ENCODE assay signal across 10 mouse cellular contexts in genomic region chr10:83069791-83070190, GRCm38 (mm10).
DNase-seq lines count a peak whose midpoint lies in the region; ATAC-seq and TF ChIP-seq lines count a peak whose summit lies in the region.
"Had no signal": no experiment of that assay in that cellular context is flagged by ENCODE, and none has a peak within 500 bp of the region (broad histone marks: within the 10 kb centered on the region; RNA-seq: fewer than 3 reads in every experiment).

No protein-coding gene starts in this region.

- H3K27me3 ChIP-seq in liver, adult 2 months (ENCODE audit: control insufficient read depth, insufficient read depth, low read length) = no peaks in the 10 kb centered on the region
- no peaks in the 10 kb centered on the region for H3K27me3 ChIP-seq in liver, embryonic 11.5 days (replicated peaks; ENCODE audit: control insufficient read depth, insufficient read depth, low read length)
- H3K27me3 ChIP-seq in limb, embryonic 10.5 days (ENCODE audit: low read depth, poor library complexity, severe bottlenecking) = no peaks in the 10 kb centered on the region
- H3K27me3 ChIP-seq in midbrain, embryonic 16.5 days (ENCODE audit: control insufficient read depth, insufficient read depth, low read depth, low read length) = no peaks in the 10 kb centered on the region

- H3K27ac ChIP-seq in liver, adult 2 months (replicated peaks; ENCODE audit: insufficient read depth, low read depth, low read length) = no peak overlapping the region
- H3K27ac ChIP-seq in liver, embryonic 11.5 days (ENCODE audit: low read depth, low read length) = no peak overlapping the region
- peak overlapping the region; percentile 56; the same call in 1 of the 2 replicates for H3K27ac ChIP-seq in limb, embryonic 10.5 days
- no peak overlapping the region for H3K27ac ChIP-seq in midbrain, embryonic 16.5 days (ENCODE audit: low read length)
- H3K27ac ChIP-seq: left cerebral cortex, adult 2 months had no signal

- H3K79me2 ChIP-seq in liver, adult 2 months (ENCODE audit: control insufficient read depth, insufficient read depth, low read length) = no peaks in the 10 kb centered on the region

- no peak overlapping the region for H3K9ac ChIP-seq in liver, adult 2 months (ENCODE audit: low read depth, low read length)
- H3K9ac ChIP-seq in liver, embryonic 11.5 days (ENCODE audit: low read depth, low read length) = no peak overlapping the region
- no peak overlapping the region for H3K9ac ChIP-seq in midbrain, embryonic 16.5 days (ENCODE audit: low read depth, low read length)

- H3K9me3 ChIP-seq in liver, embryonic 11.5 days (ENCODE audit: control insufficient read depth, low read length) = no peaks in the 10 kb centered on the region
- H3K9me3 ChIP-seq in limb, embryonic 10.5 days (replicated peaks) = no peaks in the 10 kb centered on the region
- H3K9me3 ChIP-seq in midbrain, embryonic 16.5 days (replicated peaks; ENCODE audit: control insufficient read depth, low read length, poor library complexity, severe bottlenecking) = no peaks in the 10 kb centered on the region

- 22% methylated on average over 5 of the region's 5 CpGs for WGBS in liver, adult 2 months
- 46% methylated on average over 5 of the region's 5 CpGs for WGBS in liver, embryonic 11.5 days
- WGBS in limb, embryonic 10.5 days = 4% methylated on average over 5 of the region's 5 CpGs
- 10% methylated on average over 5 of the region's 5 CpGs for WGBS in midbrain, embryonic 16.5 days

- no peak for TF ChIP-seq POLR2A in liver, adult 2 months (IDR thresholded peaks at IDR 0.05; ENCODE audit: extremely low read depth, insufficient read depth, low read length)

- no peaks in the 10 kb centered on the region for H3K36me3 ChIP-seq in liver, adult 2 months (ENCODE audit: control insufficient read depth, insufficient read depth, low read length)
- no peaks in the 10 kb centered on the region for H3K36me3 ChIP-seq in liver, embryonic 11.5 days (ENCODE audit: control insufficient read depth, insufficient read depth, low read length)
- H3K36me3 ChIP-seq in limb, embryonic 10.5 days = no peaks in the 10 kb centered on the region
- H3K36me3 ChIP-seq in midbrain, embryonic 16.5 days (ENCODE audit: control insufficient read depth, insufficient read depth, low read length) = no peaks in the 10 kb centered on the region

- no peak overlapping the region for H3K4me3 ChIP-seq in liver, adult 2 months (ENCODE audit: insufficient read depth, low read depth, low read length)
- no peak overlapping the region for H3K4me3 ChIP-seq in liver, embryonic 11.5 days (ENCODE audit: low read depth, low read length)
- no peak overlapping the region for H3K4me3 ChIP-seq in limb, embryonic 10.5 days
- H3K4me3 ChIP-seq in midbrain, embryonic 16.5 days (ENCODE audit: low read depth, low read length) = no peak overlapping the region
- H3K4me3 ChIP-seq: erythroblast, embryonic 14.5 days; left cerebral cortex, adult 2 months had no signal

- no peak for ATAC-seq in liver, embryonic 11.5 days (replicated peaks; ENCODE audit: low FRiP score)
- no peak for ATAC-seq in midbrain, embryonic 16.5 days

- H3K4me1 ChIP-seq in liver, adult 2 months (ENCODE audit: control insufficient read depth, insufficient read depth, low read length) = no peaks in the 10 kb centered on the region
- peaks cover 16% of the 10 kb centered on the region for H3K4me1 ChIP-seq in liver, embryonic 11.5 days (replicated peaks; ENCODE audit: control insufficient read depth, insufficient read depth, low read length)
- peaks cover 25% of the 10 kb centered on the region for H3K4me1 ChIP-seq in limb, embryonic 10.5 days
- peaks cover 3% of the 10 kb centered on the region; the same call in 1 of the 2 replicates for H3K4me1 ChIP-seq in midbrain, embryonic 16.5 days (ENCODE audit: control insufficient read depth, insufficient read depth, low read length)

- TF ChIP-seq CTCF in liver, adult 2 months (IDR thresholded peaks at IDR 0.05; ENCODE audit: low read depth, low read length) = no peak

- peak; percentile 41 for DNase-seq in liver, adult 2 months (ENCODE audit: extremely low read depth, low read depth, low spot score)
- DNase-seq in liver, embryonic 11.5 days (ENCODE audit: low spot score) = no peak
- peak; percentile 77 for DNase-seq in NIH3T3 (ENCODE audit: low read depth)
- DNase-seq in fibroblast of lung, adult 2 months (ENCODE audit: low read depth) = peak; percentile 62
- DNase-seq in limb, embryonic 10.5 days (ENCODE audit: low spot score) = no peak
- DNase-seq in layer of hippocampus, postnatal 10 days (ENCODE audit: low spot score in 2 of 2) = no peak
- DNase-seq in right cerebral cortex, postnatal 25 days = no peak

- no peak overlapping the region for H3K4me2 ChIP-seq in liver, embryonic 11.5 days
- H3K4me2 ChIP-seq in midbrain, embryonic 16.5 days (ENCODE audit: low read length) = no peak overlapping the region

Comparison
In these comparisons a context has a peak if more than half of its experiments do, and no peak if none do; other contexts are left out.
1. DNase-seq: peak in liver, adult 2 months (single experiment), NIH3T3 (single experiment) and fibroblast of lung, adult 2 months (single experiment); none in liver, embryonic 11.5 days (single experiment), limb, embryonic 10.5 days (single experiment), layer of hippocampus, postnatal 10 days (0 of 2) and right cerebral cortex, postnatal 25 days (single experiment).